Mouse (Mus musculus): ENCODE measurements around the gene Aipl1.

DNA sequence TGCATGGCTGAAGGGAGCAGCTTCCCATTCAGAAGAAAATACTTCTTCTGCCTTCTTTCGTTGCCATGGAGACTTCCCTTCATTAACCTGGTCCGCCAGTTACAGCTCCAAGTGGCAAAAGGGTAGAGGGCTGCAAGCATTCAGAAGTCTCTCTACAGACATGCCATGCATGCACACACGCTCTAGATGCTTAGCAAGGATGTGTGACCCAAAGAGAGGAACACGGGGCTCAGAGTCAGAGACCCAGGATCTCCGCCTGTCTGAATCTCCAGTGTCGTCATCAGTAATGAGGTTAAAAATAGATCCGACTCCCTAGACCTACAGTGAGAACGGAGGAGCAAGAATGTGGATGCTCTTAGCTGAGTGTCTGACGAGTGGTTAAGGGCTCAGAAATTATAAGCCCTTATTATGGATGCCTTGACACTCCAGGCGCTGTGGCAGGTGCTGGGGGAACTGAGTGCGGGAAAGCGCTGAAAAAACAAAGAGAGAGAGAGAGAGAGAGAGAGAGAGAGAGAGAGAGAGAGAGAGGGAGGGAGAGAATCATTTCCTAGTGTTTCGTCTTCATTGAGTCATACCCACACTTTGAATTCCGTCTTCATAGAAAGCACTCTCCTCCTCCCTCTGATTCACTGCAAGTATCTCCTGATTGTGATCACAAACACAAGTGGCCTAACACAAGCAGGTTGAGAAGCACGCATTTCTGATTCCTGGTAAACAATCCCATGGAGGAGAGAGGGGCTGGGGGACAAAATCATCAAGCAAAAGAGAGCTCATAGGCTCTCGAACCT, 2.5 kb upstream of the Aipl1 start:
- TF ChIP-seq POLR2A (IDR thresholded peaks at IDR 0.05; ENCODE audit: low read depth, low read length) (no peak), GABPA (IDR thresholded peaks at IDR 0.05; ENCODE audit: insufficient replicate concordance, low read depth, low read length) (no peak), NRF1 (IDR thresholded peaks at IDR 0.05; ENCODE audit: low read depth, low read length) (no peak), EP300 (IDR thresholded peaks at IDR 0.05; ENCODE audit: low read length) (no peak), ZMIZ1 (IDR thresholded peaks at IDR 0.05; ENCODE audit: low read depth, low read length) (no peak), RCOR1 (conservative IDR thresholded peaks at IDR 0.05; ENCODE audit: low read depth, low read length) (no peak), UBTF (IDR thresholded peaks at IDR 0.05; ENCODE audit: low read depth, low read length) (no peak), CTCF (conservative IDR thresholded peaks at IDR 0.05 in 1 of 2, IDR thresholded peaks at IDR 0.05 in 1 of 2; ENCODE audit: low read depth in 2 of 2, low read length in 2 of 2) (no peak), MXI1 (IDR thresholded peaks at IDR 0.05; ENCODE audit: low read depth, low read length) (no peak)

Data from CH12.LX (cell line).